ENCODE assay signal across 8 mouse cellular contexts in the genomic region with DNA sequence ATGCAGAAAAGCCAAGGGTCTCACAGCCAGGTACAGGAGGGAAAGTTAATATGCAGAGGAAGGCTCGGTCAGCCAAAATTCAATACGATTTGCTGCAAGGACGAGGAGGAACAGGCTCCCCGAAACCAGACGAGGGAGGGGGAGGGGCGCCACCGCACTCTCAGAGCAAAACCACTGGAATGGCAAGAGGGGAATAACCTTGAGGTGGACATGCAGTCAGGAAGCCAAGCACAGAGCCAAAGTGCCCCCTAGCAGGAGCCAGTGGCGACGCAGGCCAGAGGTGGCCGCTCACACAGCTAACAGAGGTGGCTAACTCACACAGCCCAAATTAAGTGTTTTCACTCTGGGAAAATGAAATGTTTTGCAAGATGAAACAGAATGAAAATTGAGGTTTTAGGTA. TPM values are rescaled to one million over a fixed set of nuclear protein-coding genes. Genes with fewer than 3 reads are reported as not detected.
DNase-seq lines count a peak whose midpoint lies in the region; ATAC-seq and TF ChIP-seq lines count a peak whose summit lies in the region.

No protein-coding gene starts in this region.

- H3K4me1 ChIP-seq in forebrain, embryonic 10.5 days: peaks cover 62% of the 10 kb centered on the region
- peaks cover 33% of the 10 kb centered on the region for H3K4me1 ChIP-seq in forebrain, embryonic 13.5 days
- peaks cover 11% of the 10 kb centered on the region for H3K4me1 ChIP-seq in heart, adult 2 months (ENCODE audit: control insufficient read depth, insufficient read depth, low read length)
- peaks cover 12% of the 10 kb centered on the region for H3K4me1 ChIP-seq in lung, embryonic 14.5 days (ENCODE audit: insufficient read depth)

- peak; percentile 62 for DNase-seq in forebrain, embryonic 10.5 days (ENCODE audit: extremely low spot score, low spot score)
- peak; percentile 87 for DNase-seq in adrenal gland, postnatal 14 days
- peak; percentile 61 to 65 for DNase-seq in heart, adult 2 months
- peak; percentile 80 for DNase-seq in kidney, adult 11 months
- peak; percentile 74 for DNase-seq in lung, embryonic 14.5 days
- DNase-seq in ovary, postnatal 14 days (ENCODE audit: low spot score): peak; percentile 38
- no peak for DNase-seq in frontal cortex, postnatal 36 days (ENCODE audit: low spot score in 2 of 2)

- TF ChIP-seq POLR2A in heart, adult 2 months (IDR thresholded peaks at IDR 0.05; ENCODE audit: insufficient read depth, low read depth, low read length): no peak

- peak; percentile 66; the same call in 1 of the 2 replicates for TF ChIP-seq EP300 in heart, adult 2 months (IDR thresholded peaks at IDR 0.05; ENCODE audit: insufficient read depth, low read depth, low read length)

- peaks cover 33% of the 10 kb centered on the region for H3K27me3 ChIP-seq in forebrain, embryonic 10.5 days (ENCODE audit: poor library complexity, severe bottlenecking)
- peaks cover 29% of the 10 kb centered on the region for H3K27me3 ChIP-seq in forebrain, embryonic 13.5 days
- H3K27me3 ChIP-seq in heart, adult 2 months (ENCODE audit: control insufficient read depth, insufficient read depth, low read length): no peaks in the 10 kb centered on the region
- H3K27me3 ChIP-seq in lung, embryonic 14.5 days (ENCODE audit: insufficient read depth, low read length): no peaks in the 10 kb centered on the region

- H3K4me3 ChIP-seq in forebrain, embryonic 10.5 days: no peak overlapping the region
- H3K4me3 ChIP-seq in forebrain, embryonic 13.5 days: no peak overlapping the region
- no peak overlapping the region for H3K4me3 ChIP-seq in heart, adult 2 months
- no peak overlapping the region for H3K4me3 ChIP-seq in lung, embryonic 14.5 days (ENCODE audit: low read depth, low read length)

- intact Hi-C loops in heart, adult 2 months (cut with DNase I): loop anchor here (2.0 to 5.0 kb wide), 4 partner anchors 80 to 305 kb away; a partner anchor contains a TSS

- TF ChIP-seq CTCF in heart, adult 2 months (IDR thresholded peaks at IDR 0.05): peak; percentile 83
- TF ChIP-seq CTCF in lung, embryonic 14.5 days (IDR thresholded peaks at IDR 0.05; ENCODE audit: low read depth): peak; percentile 81

- no peak for ATAC-seq in forebrain, embryonic 13.5 days
- ATAC-seq in lung, embryonic 14.5 days (ENCODE audit: insufficient read depth): no peak

- no peak overlapping the region for H3K4me2 ChIP-seq in forebrain, embryonic 13.5 days
- no peak overlapping the region for H3K4me2 ChIP-seq in lung, embryonic 14.5 days

- WGBS in forebrain, embryonic 10.5 days: 4% methylated on average over 10 of the region's 10 CpGs
- 13% methylated on average over 10 of the region's 10 CpGs for WGBS in forebrain, embryonic 13.5 days
- WGBS in heart, adult 2 months: 43% methylated on average over 10 of the region's 10 CpGs
- WGBS in lung, embryonic 14.5 days: 9% methylated on average over 10 of the region's 10 CpGs

- H3K27ac ChIP-seq in forebrain, embryonic 10.5 days: no peak overlapping the region
- no peak overlapping the region for H3K27ac ChIP-seq in forebrain, embryonic 13.5 days
- no peak overlapping the region for H3K27ac ChIP-seq in heart, adult 2 months
- no peak overlapping the region for H3K27ac ChIP-seq in lung, embryonic 14.5 days (ENCODE audit: low read depth)

- H3K79me2 ChIP-seq in heart, adult 2 months (replicated peaks; ENCODE audit: control insufficient read depth, insufficient read depth, low read length): no peaks in the 10 kb centered on the region; the same call in 1 of the 2 replicates

- no peaks in the 10 kb centered on the region for H3K36me3 ChIP-seq in forebrain, embryonic 10.5 days (replicated peaks)
- H3K36me3 ChIP-seq in forebrain, embryonic 13.5 days (ENCODE audit: poor library complexity, severe bottlenecking): no peaks in the 10 kb centered on the region
- H3K36me3 ChIP-seq in heart, adult 2 months (ENCODE audit: control insufficient read depth, insufficient read depth, low read length): no peaks in the 10 kb centered on the region
- no peaks in the 10 kb centered on the region for H3K36me3 ChIP-seq in lung, embryonic 14.5 days (ENCODE audit: insufficient read depth)

- no peaks in the 10 kb centered on the region for H3K9me3 ChIP-seq in forebrain, embryonic 10.5 days
- no peaks in the 10 kb centered on the region for H3K9me3 ChIP-seq in forebrain, embryonic 13.5 days (replicated peaks)
- no peaks in the 10 kb centered on the region for H3K9me3 ChIP-seq in lung, embryonic 14.5 days (ENCODE audit: low read depth, low read length)

- no peak overlapping the region for H3K9ac ChIP-seq in forebrain, embryonic 13.5 days
- H3K9ac ChIP-seq in heart, adult 2 months (ENCODE audit: low read depth, low read length): peak overlapping the region; percentile 41; the same call in 1 of the 2 replicates
- H3K9ac ChIP-seq in lung, embryonic 14.5 days: no peak overlapping the region

RNA-seq across cellular contexts. Expression of a gene that starts 52.3 kb away (rescaled TPM):
- polyA plus RNA-seq in forebrain, embryonic 10.5 days (2016; fragmentation: Nextera tagmentation; extraction: Ambion mirVana): 54.4 and 58.9 TPM in 2 replicates
- polyA plus RNA-seq in forebrain, embryonic 13.5 days (2015; fragmentation: Nextera tagmentation; extraction: Ambion mirVana): 46.1 and 47.8 TPM in 2 replicates
- total RNA-seq in adrenal gland, postnatal 14 days (2021): 61.7 and 64.1 TPM in 2 replicates
- total RNA-seq in heart, adult 2 months (2021): 10 to 100 TPM; 20.1 to 23.7 TPM
- polyA plus RNA-seq in heart, adult 2 months (2012; rRNA removed): 17.4 and 21.2 TPM in 2 replicates
- 39.6 and 43.7 TPM in 2 replicates for polyA plus RNA-seq in lung, embryonic 14.5 days (2014; fragmentation: Nextera tagmentation; extraction: Ambion mirVana)

RNA-seq across cellular contexts. Expression of a gene that starts 56.6 kb away (rescaled TPM):
- 30.5 and 33.4 TPM in 2 replicates for polyA plus RNA-seq in forebrain, embryonic 10.5 days (2016; fragmentation: Nextera tagmentation; extraction: Ambion mirVana)
- polyA plus RNA-seq in forebrain, embryonic 13.5 days (2015; fragmentation: Nextera tagmentation; extraction: Ambion mirVana): 24.4 and 25.4 TPM in 2 replicates
- 18.4 and 25.5 TPM in 2 replicates for total RNA-seq in adrenal gland, postnatal 14 days (2021)
- total RNA-seq in heart, adult 2 months (2021): 10 to 100 TPM; 40.1 to 42.5 TPM
- 25.3 and 36.8 TPM in 2 replicates for polyA plus RNA-seq in heart, adult 2 months (2012; rRNA removed)
- polyA plus RNA-seq in lung, embryonic 14.5 days (2014; fragmentation: Nextera tagmentation; extraction: Ambion mirVana): 26.3 and 29.7 TPM in 2 replicates

Comparison
In these comparisons a context has a peak if more than half of its experiments do, and no peak if none do; other contexts are left out.
1. DNase-seq: peak in forebrain, embryonic 10.5 days (single experiment), adrenal gland, postnatal 14 days (single experiment), heart, adult 2 months (2 of 2), kidney, adult 11 months (single experiment), lung, embryonic 14.5 days (single experiment) and ovary, postnatal 14 days (single experiment); none in frontal cortex, postnatal 36 days (0 of 2).